Mouse (Mus musculus): ENCODE results near the gene Gen1.

The Gen1 gene

GRCm38 (mm10) chr12:11224722-11225121, 40.9 kb downstream of the Gen1 start:
- no peak for DNase-seq (ENCODE audit: low spot score in 2 of 2)

- DNase-seq (ENCODE audit: low spot score in 2 of 2) = no peak
These were observed 42.5 kb downstream of the Gen1 start for GRCm38 (mm10) chr12:11223090-11223489.

- DNase-seq (ENCODE audit: low spot score in 2 of 2) = peak; percentile 31 to 45
These were observed 43.0 kb downstream of the Gen1 start for GRCm38 (mm10) chr12:11222566-11222965.

- no peak for DNase-seq (ENCODE audit: low spot score in 2 of 2)
These were observed 43.9 kb downstream of the Gen1 start for GRCm38 (mm10) chr12:11221524-11222330.

- peak; percentile 79 to 80 for DNase-seq (ENCODE audit: low spot score in 2 of 2)
These were observed 47.8 kb downstream of the Gen1 start for GRCm38 (mm10) chr12:11217726-11218250.

- no peak for DNase-seq (ENCODE audit: low spot score in 2 of 2)
These were observed 49.1 kb downstream of the Gen1 start for GRCm38 (mm10) chr12:11216454-11216853.

GRCm38 (mm10) chr12:11215555-11215954, 50.0 kb downstream of the Gen1 start:
- DNase-seq (ENCODE audit: low spot score in 2 of 2) = peak; percentile 34 to 51

- peak; percentile 67 to 68 for DNase-seq (ENCODE audit: low spot score in 2 of 2)
These were observed 50.8 kb downstream of the Gen1 start for GRCm38 (mm10) chr12:11214776-11215175.

- no peak for DNase-seq (ENCODE audit: low spot score in 2 of 2)
These were observed 52.7 kb downstream of the Gen1 start for GRCm38 (mm10) chr12:11212881-11213280.

- no peak for DNase-seq (ENCODE audit: low spot score in 2 of 2)
These were observed 55.2 kb downstream of the Gen1 start for GRCm38 (mm10) chr12:11210361-11210760.

GRCm38 (mm10) chr12:11209636-11210035, 56.0 kb downstream of the Gen1 start:
- no peak for DNase-seq (ENCODE audit: low spot score in 2 of 2)

GRCm38 (mm10) chr12:11208872-11209271, 56.7 kb downstream of the Gen1 start, which contains the start of gene Msgn1:
Gene Msgn1 (minus strand): TSS chr12:11208972.
- no peak for DNase-seq (ENCODE audit: low spot score in 2 of 2)

GRCm38 (mm10) chr12:11206321-11206720, 59.3 kb downstream of the Gen1 start:
- DNase-seq (ENCODE audit: low spot score in 2 of 2) = no peak

- DNase-seq (ENCODE audit: low spot score in 2 of 2) = no peak
These were observed 61.6 kb downstream of the Gen1 start for GRCm38 (mm10) chr12:11203694-11204665.

GRCm38 (mm10) chr12:11202476-11202875, 63.1 kb downstream of the Gen1 start:
- DNase-seq (ENCODE audit: low spot score in 2 of 2) = no peak

- peak; percentile 43 to 44 for DNase-seq (ENCODE audit: low spot score in 2 of 2)
These were observed 64.9 kb downstream of the Gen1 start for GRCm38 (mm10) chr12:11200711-11201110.

GRCm38 (mm10) chr12:11198551-11198950, 67.0 kb downstream of the Gen1 start:
- no peak for DNase-seq (ENCODE audit: low spot score in 2 of 2)

- no peak for DNase-seq (ENCODE audit: low spot score in 2 of 2)
These were observed 67.6 kb downstream of the Gen1 start for GRCm38 (mm10) chr12:11198026-11198425.

GRCm38 (mm10) chr12:11196830-11197229, 68.8 kb downstream of the Gen1 start:
- DNase-seq (ENCODE audit: low spot score in 2 of 2) = peak; percentile 34 to 43

- DNase-seq (ENCODE audit: low spot score in 2 of 2) = peak; percentile 73 to 78
These were observed 69.4 kb downstream of the Gen1 start for GRCm38 (mm10) chr12:11196142-11196597.

- DNase-seq (ENCODE audit: low spot score in 2 of 2) = no peak
These were observed 70.6 kb downstream of the Gen1 start for GRCm38 (mm10) chr12:11195031-11195430.

Measured in spleen, postnatal 36 days (tissue).